Comparison of ENCODE assay signal across 21 mouse cellular contexts in the genomic region with DNA sequence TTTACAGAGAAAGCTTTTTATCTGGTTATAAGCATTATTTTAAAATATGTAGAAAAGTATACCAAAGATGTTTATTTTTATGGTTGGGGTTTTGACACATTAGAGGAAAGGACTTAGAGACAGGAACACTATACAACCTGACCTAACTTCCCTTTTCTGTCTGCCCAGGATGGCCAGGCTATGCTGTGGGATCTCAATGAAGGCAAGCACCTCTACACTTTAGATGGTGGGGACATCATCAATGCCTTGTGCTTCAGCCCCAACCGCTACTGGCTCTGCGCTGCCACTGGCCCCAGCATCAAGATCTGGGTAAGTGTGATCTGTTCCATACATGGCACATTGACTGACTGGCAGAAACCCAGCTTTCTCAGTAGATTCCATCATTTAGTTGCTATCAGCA.
"Had no signal": no experiment of that assay in that cellular context is flagged by ENCODE, and none has a peak within 500 bp of the region (broad histone marks: within the 10 kb centered on the region; RNA-seq: fewer than 3 reads in every experiment).

No protein-coding gene starts in this region.

- H3K4me2 ChIP-seq: limb, embryonic 12.5 days; limb, embryonic 15.5 days; liver, embryonic 15.5 days; midbrain, embryonic 12.5 days; midbrain, embryonic 15.5 days; neural tube, embryonic 13.5 days; stomach, embryonic 15.5 days had no signal

- H3K27ac ChIP-seq: kidney, postnatal 0 days; layer of hippocampus, adult 2 months; left cerebral cortex, adult 2 months; limb, embryonic 12.5 days; limb, embryonic 15.5 days; liver, embryonic 15.5 days; macrophage; midbrain, embryonic 12.5 days; midbrain, embryonic 15.5 days; neural tube, embryonic 13.5 days; stomach, embryonic 15.5 days had no signal

- DNase-seq: kidney, adult 2 months; kidney, postnatal 25 days; layer of hippocampus, adult 9-11 months; left cerebral cortex, postnatal 4 days; lung, adult 2 months; lung, postnatal 14 days; retina, postnatal 1 day; right cerebral cortex, postnatal 25 days; spleen, adult 18-20 months; thymus, postnatal 25 days had no signal

- H3K9ac ChIP-seq: limb, embryonic 12.5 days; limb, embryonic 15.5 days; liver, embryonic 15.5 days; midbrain, embryonic 12.5 days; midbrain, embryonic 15.5 days; neural tube, embryonic 13.5 days; stomach, embryonic 15.5 days had no signal

- H3K4me3 ChIP-seq: layer of hippocampus, adult 2 months; left cerebral cortex, adult 2 months; limb, embryonic 12.5 days; limb, embryonic 15.5 days; liver, embryonic 15.5 days; midbrain, embryonic 12.5 days; midbrain, embryonic 15.5 days; neural tube, embryonic 13.5 days; stomach, embryonic 15.5 days had no signal

- H3K27me3 ChIP-seq: limb, embryonic 12.5 days; limb, embryonic 15.5 days; liver, embryonic 15.5 days; midbrain, embryonic 12.5 days; midbrain, embryonic 15.5 days; neural tube, embryonic 13.5 days; stomach, embryonic 15.5 days had no signal

- H3K9me3 ChIP-seq: limb, embryonic 12.5 days; limb, embryonic 15.5 days; liver, embryonic 15.5 days; midbrain, embryonic 12.5 days; midbrain, embryonic 15.5 days; neural tube, embryonic 13.5 days; stomach, embryonic 15.5 days had no signal
